Mouse (Mus musculus) c-Kit-positive CD71-positive TER-119-positive erythroid progenitor cells, embryonic 14.5 days (primary cell): Measurements from ENCODE around the gene Traf1.

Source experiments
- DNase-seq: peaks from one replicate; pipeline ENCODE4 v3.0.0-alpha.2; 2013; ENCODE audit warnings: low spot score

Gene Traf1

GRCm38 (mm10) chr2:34901726-34902125 is 59.8 kb downstream of the Traf1 start:
- DNase-seq, result no peak

GRCm38 (mm10) chr2:34900412-34900811 is 61.2 kb downstream of the Traf1 start:
- DNase-seq, result no peak

- no peak for DNase-seq
Observed at GRCm38 (mm10) chr2:34899682-34900081, 61.9 kb downstream of the Traf1 start.

- peak; percentile 84 for DNase-seq
Observed at GRCm38 (mm10) chr2:34897820-34898219, 63.8 kb downstream of the Traf1 start.

- no peak for DNase-seq
Observed at GRCm38 (mm10) chr2:34896821-34897460, 64.6 kb downstream of the Traf1 start.

GRCm38 (mm10) chr2:34895503-34896113 is 66.0 kb downstream of the Traf1 start:
- DNase-seq, result no peak

- no peak for DNase-seq
Observed at GRCm38 (mm10) chr2:34893950-34894349, 67.6 kb downstream of the Traf1 start.
